Mouse (Mus musculus) left cerebral cortex, postnatal 10 days (tissue): ENCODE measurements around the gene Trim11. TPM values are rescaled to one million over a fixed set of nuclear protein-coding genes. Genes with fewer than 3 reads are reported as not detected.

Source experiments
- DNase-seq, 2 experiments: peaks; one replicate each; pipeline ENCODE4 v3.0.0; 2021 to 2022; ENCODE audit warnings: low spot score in 2 of 2, mixed read lengths in 1 of 2; ENCODE audit errors: extremely low spot score in 1 of 2
- intact Hi-C: fragments of 180-260 bp; cut with DNase I; formaldehyde crosslinking; loops from one replicate; pipeline ENCODE4 v1.15.1; 2025
- total RNA-seq, 2 experiments: library from RNA; stranded (reverse); gene quantifications; 2 replicates each; pipeline ENCODE4 v1.2.3; 2021

The Trim11 gene
- total RNA-seq, 2 experiments from 2014 or later: 22.0 to 22.7 TPM

DNA sequence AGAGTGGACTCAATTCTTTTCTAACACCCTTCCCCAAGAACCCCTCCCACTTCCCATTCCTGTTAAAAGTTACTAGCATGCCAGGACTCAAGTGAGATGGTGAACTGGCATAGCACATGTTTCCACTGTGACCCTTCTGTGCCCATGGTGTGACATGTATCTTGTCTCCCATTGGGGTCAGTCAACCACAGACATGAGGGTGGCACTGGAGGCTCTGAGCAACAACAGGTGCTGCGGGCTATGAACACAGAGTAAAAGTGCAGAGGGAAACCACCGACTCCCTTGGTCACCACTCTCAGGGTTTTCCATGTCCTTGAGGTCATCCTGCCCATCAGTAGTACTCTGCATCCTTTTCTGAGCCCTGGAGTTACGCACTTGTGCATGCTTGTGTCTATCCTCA lies 6.1 kb upstream of the Trim11 start:
- intact Hi-C loops: loop anchor here (10.0 kb wide), 1 partner anchor 213 kb away; the partner anchor contains the start of gene Gjc2
- DNase-seq: no peak

DNA sequence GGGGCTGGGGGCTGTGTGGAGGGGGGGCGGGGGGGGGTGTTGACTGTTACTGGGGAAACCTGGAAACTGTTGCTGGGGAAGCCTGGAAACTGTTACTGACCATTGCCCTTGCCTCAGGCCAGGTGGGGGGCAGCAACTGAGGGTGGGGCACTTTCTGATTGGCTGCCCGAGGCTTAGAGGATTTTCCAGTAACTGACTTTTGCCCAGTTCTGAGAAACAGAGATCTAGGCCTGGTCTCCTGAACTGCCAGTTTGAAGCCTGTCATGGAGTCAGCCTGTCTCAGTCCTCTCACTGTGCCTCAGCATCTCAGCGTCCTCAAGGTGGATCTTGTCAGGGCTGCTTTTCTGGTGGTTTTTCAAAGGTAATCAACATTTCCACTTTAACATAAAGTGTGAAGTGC lies 3.5 kb upstream of the Trim11 start:
- no peak for DNase-seq
- intact Hi-C loops: loop anchor here (10.0 kb wide), 1 partner anchor 210 kb away; the partner anchor contains the start of gene Gjc2

DNA sequence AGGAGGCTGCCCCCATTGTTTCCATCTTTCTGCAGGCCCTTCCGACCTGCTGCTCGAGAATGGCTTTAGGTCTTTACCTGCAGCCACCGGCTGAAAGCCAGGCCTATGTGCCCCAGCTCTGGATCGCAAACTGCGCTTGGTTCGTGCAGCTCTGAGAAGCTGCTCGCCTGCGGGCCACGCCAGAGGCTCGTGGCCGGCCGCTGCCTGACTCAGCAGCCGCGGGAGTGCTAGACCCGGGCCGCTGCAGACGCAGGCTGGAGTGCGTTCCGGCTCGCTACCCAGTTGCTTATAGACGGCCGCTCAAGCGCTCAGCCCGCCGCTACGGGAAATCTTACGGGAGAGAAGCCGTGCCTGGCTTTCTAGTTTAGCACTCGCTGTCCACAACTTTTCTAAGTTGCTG lies 743 bp upstream of the Trim11 start:
- intact Hi-C loops: loop anchor here (10.0 kb wide), 1 partner anchor 208 kb away; the partner anchor contains the start of gene Gjc2
- DNase-seq: no peak

DNA sequence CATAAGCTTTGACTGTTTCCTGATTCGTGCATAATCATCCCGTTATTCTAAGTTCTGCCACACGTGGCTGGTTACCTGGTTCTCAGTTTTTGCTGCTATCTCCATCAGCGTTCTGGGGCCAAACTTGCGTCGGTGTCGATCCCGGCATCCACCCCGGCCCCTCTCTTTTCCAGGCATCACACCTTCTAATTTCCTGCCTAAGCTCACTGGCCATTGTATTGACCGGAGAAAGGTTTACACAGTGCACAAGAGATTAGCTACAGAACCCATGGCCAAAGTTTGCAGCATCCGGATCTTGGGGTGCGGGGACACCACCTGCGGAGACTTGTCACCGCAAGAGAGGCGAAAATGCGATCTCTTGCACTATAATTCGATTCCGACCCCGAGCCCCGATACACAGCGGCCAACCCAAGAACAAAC lies 276 bp upstream of the Trim11 start:
- intact Hi-C loops: loop anchor here (10.0 kb wide), 1 partner anchor 207 kb away; the partner anchor contains the start of gene Gjc2

DNA sequence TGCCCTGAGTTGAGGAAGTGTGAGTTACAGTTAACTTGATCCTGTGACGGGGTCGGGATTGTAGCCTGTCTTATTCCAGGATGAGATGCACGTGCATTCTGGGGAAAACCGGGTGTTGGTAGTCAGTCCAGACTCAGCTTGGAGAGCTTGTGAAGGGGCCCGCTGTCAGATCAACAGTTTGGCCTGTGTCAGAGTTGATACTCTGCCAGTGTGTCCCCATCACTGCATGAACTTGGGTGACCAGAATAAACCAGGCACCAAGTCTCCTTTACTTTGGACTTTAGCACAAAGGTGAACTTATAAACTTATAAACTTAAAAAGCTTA lies 775 bp downstream of the Trim11 start:
- intact Hi-C loops: loop anchor here (10.0 kb wide), 1 partner anchor 206 kb away; the partner anchor contains the start of gene Gjc2
- DNase-seq: no peak

More for the DNA sequence above, 276 bp upstream of the Trim11 start:
- DNase-seq: no peak

DNA sequence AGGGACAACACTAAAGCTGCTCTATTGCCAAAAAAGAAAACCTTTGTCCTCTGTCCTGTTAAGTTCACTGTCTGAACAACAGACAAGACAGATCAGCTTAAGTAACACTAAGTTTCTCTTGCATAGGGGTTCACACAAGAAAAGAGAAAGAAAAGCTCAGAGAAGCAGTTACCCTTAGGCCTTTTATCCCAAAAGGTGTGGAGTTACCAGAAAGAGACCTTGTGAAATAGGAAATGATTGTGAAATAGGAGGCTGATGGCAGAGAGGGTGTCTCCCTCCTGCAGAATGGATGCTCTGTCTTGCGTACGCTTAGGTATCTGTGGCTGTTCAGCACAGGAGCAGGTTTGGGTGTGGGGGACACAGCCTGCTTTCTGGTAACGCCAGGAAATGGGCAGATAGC lies 1.3 kb downstream of the Trim11 start:
- DNase-seq: no peak
- intact Hi-C loops: loop anchor here (10.0 kb wide), 1 partner anchor 206 kb away; the partner anchor contains the start of gene Gjc2

DNA sequence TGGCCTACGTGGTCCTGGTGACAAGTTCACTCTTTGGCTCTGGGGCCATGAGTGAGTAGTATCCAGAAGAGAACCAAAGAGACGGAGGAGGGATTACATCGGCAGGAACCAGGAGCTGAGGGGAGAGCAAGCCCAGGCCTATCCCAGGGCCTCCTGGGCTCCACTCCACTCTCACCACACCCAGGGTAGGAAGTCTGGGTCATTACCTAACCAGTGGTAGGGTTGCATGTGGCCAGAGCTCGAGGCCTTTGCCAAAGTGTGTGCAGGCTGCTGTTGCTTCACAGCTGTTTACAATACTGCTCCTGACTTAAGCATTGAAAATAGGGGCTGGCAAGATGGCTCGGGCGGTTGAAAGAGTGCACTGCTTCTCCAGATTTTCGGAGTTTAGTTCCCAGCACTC lies 1.8 kb downstream of the Trim11 start:
- intact Hi-C loops: loop anchor here (10.0 kb wide), 1 partner anchor 205 kb away; the partner anchor contains the start of gene Gjc2
- no peak for DNase-seq

DNA sequence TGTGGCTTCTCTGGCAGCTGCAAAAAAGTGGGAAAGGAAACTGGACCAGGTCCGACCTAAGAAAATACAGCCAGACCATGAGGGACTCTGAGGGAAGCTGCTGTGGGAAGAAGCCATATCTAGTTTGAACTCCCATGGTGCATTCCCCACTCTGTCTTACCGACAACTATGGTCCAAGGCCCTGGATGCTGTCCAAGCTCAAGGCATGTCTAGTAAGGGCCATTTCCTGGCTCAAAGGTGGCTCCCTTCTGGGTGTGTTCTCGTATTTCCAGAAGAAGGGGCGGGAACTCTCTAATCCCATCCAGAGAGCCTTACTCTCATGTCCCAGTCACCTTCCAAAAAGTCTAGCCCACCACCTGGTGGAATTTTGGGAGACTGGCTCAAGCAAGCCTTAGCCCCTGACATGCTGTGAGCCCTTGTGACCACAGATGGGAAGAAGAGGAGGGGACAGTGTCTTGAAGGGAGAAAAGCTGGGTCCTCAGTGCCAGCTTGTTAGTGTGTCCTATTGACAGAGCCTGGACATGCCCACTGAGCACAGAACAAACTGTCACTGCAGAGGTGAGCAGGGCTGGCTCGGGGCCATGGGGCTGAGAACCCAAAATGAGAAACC lies 2.6 kb downstream of the Trim11 start:
- DNase-seq: no peak
- intact Hi-C loops: no loop called here

DNA sequence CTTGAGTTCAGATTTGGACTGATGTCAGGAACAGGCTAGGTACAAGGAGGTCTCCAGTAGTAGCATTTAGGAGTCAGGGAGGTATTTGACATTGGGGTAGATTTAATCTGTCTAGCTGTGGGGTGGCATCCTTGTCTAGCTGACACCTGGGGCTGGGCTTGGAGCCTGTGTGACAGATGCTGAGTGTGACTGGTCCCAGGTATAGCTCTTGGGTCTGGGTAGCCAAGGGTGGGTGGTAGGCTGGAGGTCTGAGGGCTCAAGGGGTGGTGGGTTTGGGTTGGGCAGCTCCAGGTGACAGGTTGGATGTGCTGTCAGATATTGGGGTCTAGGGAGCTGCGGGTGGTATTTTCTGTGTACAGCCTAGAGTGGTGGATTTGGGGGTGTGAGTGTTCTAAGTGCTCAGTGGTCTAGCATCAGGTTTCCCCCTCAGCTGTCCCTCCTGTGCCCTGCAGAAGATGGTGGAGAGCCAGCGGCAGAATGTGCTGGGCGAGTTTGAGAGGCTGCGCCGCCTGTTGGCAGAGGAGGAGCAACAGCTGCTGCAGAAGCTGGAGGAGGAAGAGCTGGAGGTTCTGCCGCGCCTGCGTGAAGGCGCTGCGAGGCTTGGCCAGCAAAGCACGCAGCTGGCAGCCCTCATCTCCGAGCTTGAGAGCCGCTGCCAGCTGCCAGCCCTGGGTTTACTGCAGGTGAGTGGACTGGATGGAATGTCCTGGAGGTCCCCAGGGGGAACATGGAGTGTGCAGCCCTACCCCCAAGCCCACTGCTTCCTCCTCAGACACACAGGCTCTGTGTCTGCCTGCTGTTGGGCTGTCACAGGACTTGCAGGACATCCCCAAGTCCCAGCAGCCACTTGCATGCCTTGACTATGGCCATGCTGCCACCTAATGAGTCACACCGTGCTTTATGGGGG lies 3.9 kb downstream of the Trim11 start:
- intact Hi-C loops: no loop called here

DNA sequence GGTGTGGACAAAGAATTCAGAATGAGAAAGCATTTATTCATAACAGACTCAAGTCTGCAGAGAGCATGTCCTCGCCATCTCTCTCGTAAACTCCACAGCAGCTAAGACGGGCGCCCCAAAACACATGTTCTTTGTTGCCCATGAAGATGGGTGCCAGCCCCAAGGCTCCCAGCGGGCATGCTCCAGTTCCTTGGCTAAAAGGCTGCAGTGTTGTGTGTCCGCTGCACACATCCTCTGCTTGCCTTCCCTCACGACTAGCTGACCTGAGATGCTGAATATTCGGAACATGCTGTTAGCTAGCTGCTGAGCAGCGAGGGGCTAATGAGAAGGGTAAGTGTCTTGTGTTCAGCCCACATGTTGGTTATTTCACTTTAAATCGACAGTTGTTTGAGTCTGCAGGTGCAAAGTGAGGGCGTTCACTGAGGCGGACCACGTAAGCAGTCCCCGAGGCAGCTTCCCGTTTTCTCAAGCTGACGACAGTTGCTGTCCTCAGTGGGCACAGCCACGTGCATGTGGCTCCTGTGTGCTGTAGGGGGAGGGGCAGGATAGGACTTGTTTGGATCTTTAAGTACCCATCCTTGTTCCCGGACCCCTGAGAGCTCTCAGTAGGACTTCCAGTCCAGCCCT lies 4.7 kb downstream of the Trim11 start:
- intact Hi-C loops: no loop called here

More for the DNA sequence above, 3.9 kb downstream of the Trim11 start:
- DNase-seq: peak; percentile 70 to 87

DNA sequence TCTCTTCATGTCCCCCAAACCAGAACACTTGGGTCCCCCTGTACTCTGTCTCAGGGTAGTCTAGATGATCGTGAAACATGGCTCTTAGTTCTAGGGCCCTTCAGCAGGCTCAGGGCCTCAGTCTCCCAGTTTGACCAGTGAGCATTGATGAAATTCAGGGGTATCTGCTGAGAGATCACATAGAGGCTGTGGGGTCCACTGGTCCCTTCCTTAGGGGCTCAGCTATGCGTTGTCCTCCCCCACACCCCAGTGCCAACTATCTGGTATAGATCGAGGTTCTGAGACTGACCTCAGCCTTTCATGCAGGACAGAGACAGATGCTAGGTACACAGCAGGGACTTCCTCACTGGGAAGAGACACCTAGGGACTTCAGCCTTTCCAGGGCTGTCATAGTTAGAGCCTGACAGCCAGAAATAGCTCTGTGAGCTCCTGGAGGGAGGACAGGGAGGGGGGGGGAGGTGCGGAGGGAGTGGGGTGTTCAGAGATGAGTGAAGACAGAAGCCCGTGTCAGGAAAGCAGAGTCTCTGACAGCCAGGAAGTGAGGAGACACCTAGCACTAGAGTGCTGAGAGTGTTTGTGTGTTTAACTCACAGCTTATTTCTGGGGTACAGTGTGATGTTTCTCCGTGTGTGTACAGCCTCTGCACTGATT lies 5.9 kb downstream of the Trim11 start:
- intact Hi-C loops: no loop called here
- peak in 1 of 2 experiments; percentile 7 for DNase-seq

More for the DNA sequence above, 4.7 kb downstream of the Trim11 start:
- DNase-seq: peak in 1 of 2 experiments; percentile 38

DNA sequence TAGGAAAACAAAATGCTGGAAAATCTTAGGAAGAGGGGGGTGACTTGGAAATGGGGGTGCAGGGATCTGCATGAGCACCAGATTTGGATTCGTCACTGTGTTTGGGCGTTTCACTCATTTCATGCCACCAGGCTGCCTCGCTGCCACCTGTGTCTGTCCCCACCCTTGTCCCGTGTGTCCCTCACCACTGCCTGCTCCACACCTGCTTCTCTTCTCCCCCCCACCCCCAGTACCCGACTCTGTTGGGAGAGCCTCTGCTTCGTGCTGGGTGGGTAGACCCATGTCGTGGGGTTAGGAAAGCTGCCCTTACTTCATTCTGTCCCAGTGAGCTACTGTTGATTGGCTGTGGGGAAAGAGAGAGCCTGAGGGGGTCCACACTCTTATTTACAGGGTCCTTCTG lies 6.8 kb downstream of the Trim11 start:
- intact Hi-C loops: no loop called here
- peak in 1 of 2 experiments; percentile 18 for DNase-seq

DNA sequence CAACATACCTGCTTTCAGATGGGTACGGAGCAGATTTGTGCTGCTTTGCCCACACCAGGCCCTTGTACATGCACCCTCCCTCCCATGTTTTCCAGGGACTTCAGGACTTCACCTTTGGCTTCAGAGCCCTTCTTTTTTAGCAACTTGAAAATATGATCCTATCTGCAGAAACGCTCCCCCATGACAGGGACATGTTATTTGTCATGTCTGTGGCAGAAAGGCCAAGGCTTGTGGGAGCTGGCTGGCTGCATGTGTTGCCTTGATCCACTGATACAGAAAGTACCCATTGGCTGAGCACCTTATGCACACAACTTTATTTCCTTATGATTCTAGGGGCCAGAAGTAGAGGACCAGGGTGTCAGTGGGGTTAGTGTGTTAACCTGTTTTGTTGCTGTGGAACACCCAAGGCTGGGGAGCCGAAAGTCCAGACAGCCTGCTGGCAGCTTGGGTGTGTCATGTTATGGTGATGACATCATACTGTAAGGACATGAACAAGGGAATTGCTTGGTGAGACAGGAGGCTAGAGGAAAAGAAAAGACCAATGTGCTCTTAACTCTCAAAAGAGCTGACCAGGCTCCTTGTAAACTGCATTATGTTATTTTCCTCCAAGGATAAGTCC lies 7.5 kb downstream of the Trim11 start:
- intact Hi-C loops: no loop called here
- peak in 1 of 2 experiments; percentile 15 for DNase-seq

DNA sequence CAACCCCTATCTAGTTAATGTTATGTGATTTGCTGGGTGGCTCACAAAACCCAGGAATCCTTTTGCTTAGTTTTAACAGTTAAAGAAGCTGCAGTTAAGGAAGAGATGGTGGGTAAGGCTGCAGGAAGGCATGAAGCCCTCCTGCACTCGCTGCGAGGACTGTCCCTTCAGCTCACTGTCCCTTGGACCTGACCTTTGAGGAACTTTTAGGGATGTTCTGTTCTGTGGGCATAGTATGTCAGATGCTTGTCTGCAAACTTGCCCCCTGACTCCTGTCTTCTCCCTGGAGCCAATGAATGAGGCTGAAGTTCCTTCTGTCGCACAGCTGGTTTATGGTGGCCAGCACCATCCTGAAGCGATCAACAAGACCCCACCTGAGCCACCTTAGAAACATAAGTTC lies 11.3 kb downstream of the Trim11 start:
- intact Hi-C loops: no loop called here
- peak in 1 of 2 experiments; percentile 6 for DNase-seq

DNA sequence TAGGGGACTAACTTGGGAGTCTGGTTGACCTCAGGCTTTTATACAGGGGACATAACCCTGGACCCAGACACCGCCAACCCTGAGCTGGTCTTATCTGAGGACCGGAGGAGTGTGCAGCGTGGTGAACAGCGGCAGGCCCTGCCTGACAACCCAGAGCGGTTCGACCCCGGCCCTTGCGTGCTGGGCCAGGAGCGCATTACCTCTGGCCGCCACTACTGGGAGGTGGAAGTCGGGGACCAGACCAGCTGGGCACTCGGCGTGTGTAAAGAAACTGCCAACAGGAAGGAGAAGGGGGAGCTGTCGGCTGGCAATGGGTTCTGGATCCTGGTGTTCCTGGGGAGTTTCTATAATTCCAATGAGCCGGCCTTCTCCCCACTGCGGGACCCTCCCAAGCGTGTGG lies 12.2 kb downstream of the Trim11 start:
- peak in 1 of 2 experiments; percentile 38 for DNase-seq
- intact Hi-C loops: no loop called here

DNA sequence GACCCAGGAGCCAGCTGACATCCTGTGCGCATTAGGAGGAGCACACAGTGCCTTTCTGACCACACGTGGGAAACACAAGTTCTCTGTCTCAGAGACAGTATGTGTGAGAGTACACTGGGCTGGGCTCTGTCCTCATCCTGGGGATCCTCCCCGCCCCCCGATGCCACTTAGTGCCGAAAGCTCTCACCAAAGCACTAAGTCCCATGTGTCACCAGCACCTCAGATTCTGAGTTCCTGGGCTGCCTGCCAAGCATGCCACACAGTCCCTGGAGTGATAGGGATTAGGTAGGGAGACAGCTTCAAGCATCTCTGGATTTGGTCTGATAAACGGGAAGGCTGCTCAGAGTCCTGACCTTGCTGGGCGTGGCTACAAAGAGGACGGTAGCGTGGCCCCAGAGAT lies 12.9 kb downstream of the Trim11 start:
- peak in 1 of 2 experiments; percentile 60 for DNase-seq

DNA sequence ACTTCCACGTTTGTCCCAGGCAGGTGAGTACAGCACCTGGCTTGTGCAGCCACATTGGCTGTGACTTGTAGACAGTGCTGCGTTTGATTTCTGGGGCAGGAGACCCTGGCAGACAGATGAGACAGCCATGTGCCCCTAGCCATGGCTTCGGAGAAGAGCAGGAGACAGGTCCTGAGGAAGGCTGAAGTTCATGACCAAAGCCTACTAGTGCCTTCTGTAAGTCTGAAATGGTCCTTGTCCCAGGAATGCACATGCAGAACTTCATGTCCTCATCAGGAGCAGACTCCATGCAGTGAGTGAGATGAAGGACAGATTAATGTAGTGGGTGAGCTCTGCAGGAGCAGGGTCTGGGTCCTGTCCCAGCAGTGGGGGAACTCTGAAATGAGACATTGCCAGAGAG lies 14.0 kb downstream of the Trim11 start:
- intact Hi-C loops: no loop called here
- DNase-seq: peak in 1 of 2 experiments; percentile 11

More for the DNA sequence above, 12.9 kb downstream of the Trim11 start:
- intact Hi-C loops: no loop called here

DNA sequence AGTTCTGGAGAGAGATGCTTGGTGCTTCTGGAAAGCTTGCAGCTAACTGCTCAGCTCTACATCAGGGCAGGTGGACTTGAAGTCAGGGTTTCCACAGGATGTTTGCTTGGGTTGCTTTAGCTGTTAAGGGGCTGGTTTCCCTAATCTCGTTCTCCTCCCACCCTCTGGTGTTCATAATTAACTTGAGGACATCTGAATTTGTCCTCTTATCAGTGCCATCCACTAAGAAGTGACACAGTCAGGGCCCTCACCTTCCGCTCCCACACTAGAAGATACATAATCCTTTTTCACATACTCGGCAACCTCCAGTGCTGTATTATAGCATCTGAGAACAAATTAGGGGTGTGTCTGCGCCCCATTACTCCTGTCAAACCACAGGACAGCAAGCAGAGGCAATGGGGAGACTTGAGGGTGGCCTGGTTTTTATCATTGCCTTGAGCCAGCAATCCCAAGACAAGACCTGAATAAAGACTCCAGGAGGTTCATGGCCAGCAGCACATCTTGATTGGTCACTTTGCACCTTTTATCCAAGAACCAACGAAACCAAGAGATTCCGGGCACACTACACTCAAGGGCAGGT lies 15.3 kb downstream of the Trim11 start:
- intact Hi-C loops: no loop called here

More for the DNA sequence above, 15.3 kb downstream of the Trim11 start:
- no peak for DNase-seq
